Mouse (Mus musculus): ENCODE data around the gene G6pc3. TPM values are rescaled to one million over a fixed set of nuclear protein-coding genes. Genes with fewer than 3 reads are reported as not detected.

Gene G6pc3
- polyA plus RNA-seq (2015; fragmentation: Nextera tagmentation; extraction: Ambion mirVana), result 46.0 and 49.9 TPM in 2 replicates

DNA sequence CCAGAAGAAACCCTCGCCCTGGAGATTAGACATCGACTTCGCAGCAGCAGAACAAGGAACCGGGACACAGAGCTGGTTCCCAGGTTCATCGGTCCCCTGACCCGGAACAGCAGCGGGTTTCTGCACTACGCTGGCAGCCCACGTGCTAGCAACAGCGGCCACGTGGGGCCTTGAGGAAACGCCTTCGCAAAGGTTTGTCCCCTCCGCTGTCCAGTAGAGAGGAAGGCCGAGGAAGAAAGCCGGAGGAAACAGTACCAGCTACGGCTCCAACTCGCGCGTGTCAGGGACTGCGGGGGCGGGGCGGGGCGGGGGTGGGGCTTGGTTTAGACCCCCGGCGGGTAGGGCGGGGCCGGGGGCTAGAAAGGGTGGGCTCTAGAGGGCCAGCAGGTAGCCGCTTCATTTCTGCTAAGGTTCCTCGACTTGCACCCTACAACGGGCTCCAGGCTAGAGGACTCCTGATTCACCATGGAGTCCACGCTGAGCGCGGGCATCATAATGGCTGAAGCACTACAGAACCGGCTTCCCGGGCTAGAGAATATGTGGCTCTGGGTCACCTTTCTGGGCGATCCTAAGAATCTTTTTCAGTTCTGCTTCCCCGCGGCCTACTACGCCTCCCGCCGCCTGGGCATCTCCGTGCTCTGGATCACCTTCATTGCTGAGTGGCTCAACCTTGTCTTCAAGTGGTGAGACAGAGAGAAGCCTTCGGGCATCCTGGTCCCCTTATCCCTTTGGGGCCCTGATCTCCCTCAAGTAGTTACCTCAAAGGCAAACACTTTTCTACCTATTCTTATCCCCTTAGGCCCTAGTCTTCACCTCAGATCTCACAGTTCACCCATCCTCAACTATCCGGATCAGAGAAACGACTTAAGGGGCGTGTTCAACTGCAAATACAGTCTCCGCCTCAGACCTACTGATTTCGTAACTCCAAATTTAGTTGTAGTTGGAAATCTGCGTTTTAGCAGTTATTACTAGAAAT, at the start of gene G6pc3:
TSS of gene G6pc3 (plus strand) at position 160 of the 976 bp plus-strand sequence.
- peak within 1 kb of the TSS; percentile 87 for H3K4me2 ChIP-seq (replicated peaks; ENCODE audit: low read depth, low read length)
- H3K27ac ChIP-seq (ENCODE audit: low read length), result peak within 1 kb of the TSS; percentile 77
- peaks cover 17% of the 10 kb centered on the region for H3K36me3 ChIP-seq (ENCODE audit: insufficient read depth, low read length)
- 1% methylated on average over 50 of the region's 50 CpGs for WGBS
- peak within 1 kb of the TSS; percentile 71 for H3K4me3 ChIP-seq (ENCODE audit: low read length)
- ATAC-seq (ENCODE audit: low FRiP score, low TSS enrichment), result peak; percentile 82
- no peaks in the 10 kb centered on the region for H3K9me3 ChIP-seq (ENCODE audit: low read length)
- peaks cover 27% of the 10 kb centered on the region for H3K4me1 ChIP-seq (ENCODE audit: insufficient read depth, low read length)
- peak within 1 kb of the TSS; percentile 77 for H3K9ac ChIP-seq (replicated peaks; ENCODE audit: low read length)
- H3K27me3 ChIP-seq (ENCODE audit: insufficient read depth, low read length), result no peaks in the 10 kb centered on the region

DNA sequence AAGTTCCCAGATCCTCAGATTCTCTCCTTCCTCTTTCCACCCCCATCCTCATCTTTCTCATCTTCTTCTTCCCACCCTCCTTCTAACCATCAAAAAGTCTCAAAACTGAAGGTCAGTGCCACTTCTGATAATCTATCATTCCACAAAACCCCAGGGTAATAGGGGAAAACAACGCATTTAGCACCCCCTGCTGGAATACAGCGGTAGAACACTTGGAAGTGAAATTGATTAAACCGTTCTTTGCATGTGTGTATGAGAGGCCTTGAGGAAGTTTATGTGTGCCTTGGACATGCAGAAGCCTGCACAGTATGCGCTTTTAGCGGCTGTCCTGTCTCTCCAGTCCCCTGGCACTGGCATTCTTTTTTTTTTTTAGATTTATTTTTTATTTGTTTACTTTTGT, 48.9 kb upstream of the G6pc3 start:
- 5% methylated on average over 5 of the region's 5 CpGs for WGBS
- ATAC-seq (ENCODE audit: low FRiP score, low TSS enrichment), result no peak
- H3K9ac ChIP-seq (replicated peaks; ENCODE audit: low read length), result no peak overlapping the region

DNA sequence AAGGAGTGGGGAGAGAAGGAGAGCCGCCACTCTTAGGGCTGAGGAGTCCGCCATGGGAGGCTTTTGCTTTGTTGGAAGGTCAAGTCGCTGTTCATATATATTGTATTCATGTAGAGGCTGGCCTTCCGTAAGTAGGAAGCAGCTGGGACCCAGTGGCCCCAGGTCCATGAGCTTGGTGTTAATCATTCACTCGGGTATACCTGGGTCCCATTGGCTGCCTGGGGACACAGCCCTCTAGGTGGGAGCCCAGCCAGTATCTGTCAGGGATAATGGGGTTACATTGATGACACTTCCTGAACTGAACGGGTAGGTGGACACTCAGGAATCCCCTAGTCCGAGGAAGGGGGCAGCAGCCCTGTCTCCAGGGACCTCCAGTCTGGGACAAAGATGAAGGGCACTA, 47.1 kb upstream of the G6pc3 start:
- no peak overlapping the region for H3K27ac ChIP-seq (ENCODE audit: low read length)

More for the DNA sequence above, 48.9 kb upstream of the G6pc3 start:
- H3K4me1 ChIP-seq (ENCODE audit: insufficient read depth, low read length), result peaks cover 7% of the 10 kb centered on the region; the same call in 1 of the 2 replicates
- H3K36me3 ChIP-seq (ENCODE audit: insufficient read depth, low read length), result no peaks in the 10 kb centered on the region
- H3K27me3 ChIP-seq (ENCODE audit: insufficient read depth, low read length), result peaks cover 20% of the 10 kb centered on the region
- no peak overlapping the region for H3K4me3 ChIP-seq (ENCODE audit: low read length)
- no peak overlapping the region for H3K27ac ChIP-seq (ENCODE audit: low read length)
- H3K4me2 ChIP-seq (replicated peaks; ENCODE audit: low read depth, low read length), result no peak overlapping the region
- H3K9me3 ChIP-seq (ENCODE audit: low read length), result no peaks in the 10 kb centered on the region

DNA sequence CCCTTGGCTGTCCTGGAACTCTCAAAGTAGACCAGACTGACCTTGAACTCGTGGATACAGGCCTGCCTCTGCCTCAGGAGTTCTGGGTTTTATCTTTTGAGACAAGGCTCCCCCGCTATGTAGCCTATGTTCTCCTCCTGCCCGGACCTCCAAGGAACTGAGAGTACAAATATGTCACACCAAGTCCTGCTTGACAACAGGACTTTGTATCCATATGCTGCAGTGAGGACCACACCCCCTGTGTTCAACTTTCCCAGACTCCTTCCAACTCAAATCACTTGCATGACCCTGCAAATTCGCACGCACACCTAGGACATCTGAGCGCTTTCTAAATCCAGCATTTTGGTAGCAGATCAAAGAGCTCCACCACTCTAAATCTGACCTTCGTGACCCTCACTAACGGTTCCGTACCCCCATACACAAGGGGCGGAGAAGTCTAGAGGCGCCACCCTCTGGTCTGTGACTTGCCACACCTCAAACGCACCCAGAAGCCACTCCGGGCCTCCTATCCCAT, 44.4 kb upstream of the G6pc3 start:
- peak overlapping the region; percentile 59 for H3K4me2 ChIP-seq (replicated peaks; ENCODE audit: low read depth, low read length)
- no peak overlapping the region for H3K27ac ChIP-seq (ENCODE audit: low read length)
- 26% methylated on average over 13 of the region's 13 CpGs for WGBS
- peak overlapping the region; percentile 40 for H3K4me3 ChIP-seq (ENCODE audit: low read length)
- peaks cover 55% of the 10 kb centered on the region for H3K27me3 ChIP-seq (ENCODE audit: insufficient read depth, low read length)
- H3K9ac ChIP-seq (replicated peaks; ENCODE audit: low read length), result no peak overlapping the region
- H3K36me3 ChIP-seq (ENCODE audit: insufficient read depth, low read length), result no peaks in the 10 kb centered on the region
- peaks cover 22% of the 10 kb centered on the region; the same call in 1 of the 2 replicates for H3K4me1 ChIP-seq (ENCODE audit: insufficient read depth, low read length)
- no peak; the same call in 1 of the 2 replicates for ATAC-seq (ENCODE audit: low FRiP score, low TSS enrichment)
- no peaks in the 10 kb centered on the region for H3K9me3 ChIP-seq (ENCODE audit: low read length)

More for the DNA sequence above, 47.1 kb upstream of the G6pc3 start:
- H3K4me1 ChIP-seq (ENCODE audit: insufficient read depth, low read length), result peaks cover 18% of the 10 kb centered on the region; the same call in 1 of the 2 replicates
- no peak overlapping the region for H3K9ac ChIP-seq (replicated peaks; ENCODE audit: low read length)
- no peaks in the 10 kb centered on the region for H3K9me3 ChIP-seq (ENCODE audit: low read length)
- H3K4me2 ChIP-seq (replicated peaks; ENCODE audit: low read depth, low read length), result no peak overlapping the region
- WGBS, result 48% methylated on average over 7 of the region's 7 CpGs
- ATAC-seq (ENCODE audit: low FRiP score, low TSS enrichment), result no peak
- H3K27me3 ChIP-seq (ENCODE audit: insufficient read depth, low read length), result peaks cover 38% of the 10 kb centered on the region
- H3K36me3 ChIP-seq (ENCODE audit: insufficient read depth, low read length), result no peaks in the 10 kb centered on the region
- no peak overlapping the region for H3K4me3 ChIP-seq (ENCODE audit: low read length)

DNA sequence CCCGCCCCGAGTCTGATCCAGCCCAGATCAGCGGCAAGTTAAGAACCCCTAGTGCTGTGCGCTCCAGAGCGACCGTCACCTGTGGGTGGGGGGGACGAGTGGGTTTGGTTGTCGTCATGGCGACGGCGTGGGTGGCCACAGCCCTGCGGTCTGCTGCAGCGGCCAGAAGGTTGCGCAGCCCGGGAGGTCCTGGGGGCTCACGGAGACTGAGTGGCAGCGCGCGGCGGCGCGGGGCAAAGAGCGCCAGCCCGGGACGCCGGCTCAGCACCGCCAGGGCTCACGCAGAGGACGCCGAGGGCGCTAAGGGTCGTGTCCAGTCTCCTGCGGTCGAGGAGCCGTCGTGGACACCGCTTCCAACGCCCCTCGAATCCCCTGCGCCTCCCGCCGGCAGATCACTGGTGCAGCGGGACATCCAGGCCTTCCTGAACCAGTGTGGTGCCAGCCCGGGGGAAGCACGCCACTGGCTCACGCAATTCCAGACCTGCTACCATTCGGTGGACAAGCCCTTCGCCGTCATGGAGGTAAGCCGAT, 43.9 kb upstream of the G6pc3 start, which contains the start of gene Nags:
TSS of gene Nags (plus strand) at position 43 of the 531 bp plus-strand sequence.
- peaks cover 55% of the 10 kb centered on the region for H3K27me3 ChIP-seq (ENCODE audit: insufficient read depth, low read length)
- WGBS, result 1% methylated on average over 50 of the region's 50 CpGs
- peak within 1 kb of the TSS; percentile 59 for H3K4me2 ChIP-seq (replicated peaks; ENCODE audit: low read depth, low read length)
- peaks cover 22% of the 10 kb centered on the region; the same call in 1 of the 2 replicates for H3K4me1 ChIP-seq (ENCODE audit: insufficient read depth, low read length)
- H3K9ac ChIP-seq (replicated peaks; ENCODE audit: low read length), result peak within 1 kb of the TSS; percentile 38; the same call in 1 of the 2 replicates
- H3K27ac ChIP-seq (ENCODE audit: low read length), result no peak within 1 kb of the TSS
- no peaks in the 10 kb centered on the region for H3K36me3 ChIP-seq (ENCODE audit: insufficient read depth, low read length)
- no peaks in the 10 kb centered on the region for H3K9me3 ChIP-seq (ENCODE audit: low read length)
- H3K4me3 ChIP-seq (ENCODE audit: low read length), result peak within 1 kb of the TSS; percentile 40
- peak; percentile 24; the same call in 1 of the 2 replicates for ATAC-seq (ENCODE audit: low FRiP score, low TSS enrichment)

DNA sequence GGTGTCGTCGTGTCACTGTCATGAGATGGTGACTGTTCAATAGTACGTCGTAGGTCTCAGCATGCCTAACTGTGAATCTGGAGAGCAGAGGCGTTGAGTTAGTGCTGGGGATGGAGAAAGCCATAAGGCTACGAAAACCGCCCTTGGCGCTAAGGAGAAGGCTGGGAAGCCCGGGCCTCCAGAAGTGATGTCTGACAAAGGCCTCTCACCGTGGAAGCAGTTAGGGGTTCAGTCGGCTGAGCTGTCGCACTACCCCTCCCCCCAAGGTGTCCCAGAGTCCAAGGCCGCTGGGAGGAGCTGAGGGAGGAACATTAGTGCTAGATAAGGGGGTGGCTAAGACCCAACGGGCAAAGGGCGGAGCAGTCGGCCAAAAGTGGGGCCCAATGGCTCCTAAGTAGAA, 43.4 kb upstream of the G6pc3 start:
- H3K27ac ChIP-seq (ENCODE audit: low read length), result no peak overlapping the region
- peaks cover 55% of the 10 kb centered on the region for H3K27me3 ChIP-seq (ENCODE audit: insufficient read depth, low read length)
- peak overlapping the region; percentile 59 for H3K4me2 ChIP-seq (replicated peaks; ENCODE audit: low read depth, low read length)
- ATAC-seq (ENCODE audit: low FRiP score, low TSS enrichment), result no peak
- H3K36me3 ChIP-seq (ENCODE audit: insufficient read depth, low read length), result no peaks in the 10 kb centered on the region
- WGBS, result 4% methylated on average over 16 of the region's 16 CpGs
- H3K4me3 ChIP-seq (ENCODE audit: low read length), result peak overlapping the region; percentile 40
- peaks cover 22% of the 10 kb centered on the region; the same call in 1 of the 2 replicates for H3K4me1 ChIP-seq (ENCODE audit: insufficient read depth, low read length)
- no peaks in the 10 kb centered on the region for H3K9me3 ChIP-seq (ENCODE audit: low read length)
- H3K9ac ChIP-seq (replicated peaks; ENCODE audit: low read length), result no peak overlapping the region; the same call in 1 of the 2 replicates

DNA sequence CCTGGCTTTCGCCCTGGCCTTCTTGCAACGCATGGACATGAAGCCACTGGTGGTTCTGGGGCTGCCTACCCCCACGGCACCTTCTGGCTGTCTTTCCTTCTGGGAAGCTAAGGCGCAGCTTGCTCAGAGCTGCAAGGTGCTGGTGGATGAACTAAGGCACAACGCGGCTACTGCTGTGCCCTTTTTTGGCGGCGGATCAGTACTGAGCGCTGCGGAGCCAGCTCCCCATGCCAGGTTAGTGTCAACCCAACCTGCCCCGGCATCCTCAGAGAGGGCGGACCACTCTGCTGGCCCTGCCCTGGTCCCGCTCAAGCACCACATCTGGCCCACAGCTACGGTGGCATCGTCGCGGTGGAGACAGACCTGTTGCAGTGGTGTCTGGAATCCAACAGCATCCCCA, 42.9 kb upstream of the G6pc3 start:
- Histone ChIP-seq H3K27me3 (ENCODE audit: insufficient read depth, low read length) (peaks cover 55% of the 10 kb centered on the region), H3K4me1 (ENCODE audit: insufficient read depth, low read length) (peaks cover 22% of the 10 kb centered on the region; the same call in 1 of the 2 replicates), H3K27ac (ENCODE audit: low read length) (no peak overlapping the region), H3K36me3 (ENCODE audit: insufficient read depth, low read length) (no peaks in the 10 kb centered on the region), H3K4me2 (replicated peaks; ENCODE audit: low read depth, low read length) (no peak overlapping the region), H3K4me3 (ENCODE audit: low read length) (no peak overlapping the region), H3K9me3 (ENCODE audit: low read length) (no peaks in the 10 kb centered on the region), H3K9ac (replicated peaks; ENCODE audit: low read length) (no peak overlapping the region)
- ATAC-seq (ENCODE audit: low FRiP score, low TSS enrichment), result no peak
- WGBS, result 13% methylated on average over 17 of the region's 17 CpGs

DNA sequence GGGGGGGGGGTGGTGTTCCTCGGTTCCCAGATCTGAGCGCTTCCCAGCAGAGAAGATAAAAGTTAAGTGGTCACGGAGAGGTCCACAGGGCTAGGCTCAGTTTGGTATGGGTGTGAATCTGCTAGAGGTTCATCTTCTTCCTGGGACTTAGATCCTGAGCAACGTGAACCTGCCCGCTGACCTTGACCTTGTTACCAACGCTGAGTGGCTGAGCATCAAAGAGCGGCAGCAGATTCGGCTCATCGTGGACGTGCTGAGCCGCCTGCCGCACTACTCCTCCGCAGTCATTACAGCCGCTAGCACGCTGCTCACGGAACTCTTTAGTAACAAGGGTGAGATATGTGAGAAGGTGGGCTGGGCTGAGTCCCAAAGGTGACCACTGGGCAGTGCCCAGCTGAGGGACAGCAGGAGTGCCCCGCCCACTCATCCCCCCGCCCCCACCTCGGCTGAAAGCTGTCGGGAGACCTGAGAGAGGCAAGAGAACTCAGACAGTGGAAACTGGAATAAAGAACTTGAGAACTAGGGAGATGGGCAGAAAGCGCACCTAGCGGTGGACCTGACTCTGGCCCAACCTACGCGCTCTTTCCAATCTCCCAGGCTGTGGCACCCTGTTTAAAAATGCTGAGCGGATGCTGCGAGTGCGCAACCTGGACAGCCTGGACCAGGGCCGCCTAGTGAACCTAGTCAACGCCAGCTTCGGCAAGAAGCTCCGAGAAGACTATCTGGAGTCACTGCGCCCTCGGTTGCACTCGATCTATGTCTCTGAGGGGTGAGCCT, 42.0 kb upstream of the G6pc3 start:
- WGBS, result 8% methylated on average over 34 of the region's 34 CpGs
- Histone ChIP-seq H3K4me2 (replicated peaks; ENCODE audit: low read depth, low read length) (peak overlapping the region; percentile 33), H3K36me3 (ENCODE audit: insufficient read depth, low read length) (no peaks in the 10 kb centered on the region), H3K9ac (replicated peaks; ENCODE audit: low read length) (no peak overlapping the region), H3K9me3 (ENCODE audit: low read length) (no peaks in the 10 kb centered on the region), H3K27ac (ENCODE audit: low read length) (no peak overlapping the region), H3K4me3 (ENCODE audit: low read length) (peak overlapping the region; percentile 18; the same call in 1 of the 2 replicates), H3K4me1 (ENCODE audit: insufficient read depth, low read length) (peaks cover 20% of the 10 kb centered on the region; the same call in 1 of the 2 replicates), H3K27me3 (ENCODE audit: insufficient read depth, low read length) (peaks cover 55% of the 10 kb centered on the region)
- no peak for ATAC-seq (ENCODE audit: low FRiP score, low TSS enrichment)

Data from kidney, embryonic 16.5 days (tissue).